Mouse (Mus musculus) neural tube, embryonic 10.5 days (tissue): ENCODE data around the gene Dnaja3.

ENCODE experiments used
- DNase-seq: peaks from one replicate; pipeline ENCODE4 v3.0.0-alpha.2; 2017; ENCODE audit warnings: low spot score; ENCODE audit errors: extremely low spot score

Gene Dnaja3

GRCm38 (mm10) chr16:4641119-4641838 lies 1.5 kb downstream of the Dnaja3 start:
- DNase-seq = no peak

- peak; percentile 46 for DNase-seq
Measured at GRCm38 (mm10) chr16:4642190-4642589, 2.4 kb downstream of the Dnaja3 start.

GRCm38 (mm10) chr16:4642937-4643336 lies 3.1 kb downstream of the Dnaja3 start:
- DNase-seq = no peak

- DNase-seq = no peak
Measured at GRCm38 (mm10) chr16:4643670-4644419, 4.1 kb downstream of the Dnaja3 start.

GRCm38 (mm10) chr16:4645867-4646266 lies 6.1 kb downstream of the Dnaja3 start:
- no peak for DNase-seq

GRCm38 (mm10) chr16:4646831-4647230 lies 7.0 kb downstream of the Dnaja3 start:
- DNase-seq = no peak

- no peak for DNase-seq
Measured at GRCm38 (mm10) chr16:4647651-4648141, 7.9 kb downstream of the Dnaja3 start.

GRCm38 (mm10) chr16:4648416-4649023 lies 8.7 kb downstream of the Dnaja3 start:
- no peak for DNase-seq

- DNase-seq = no peak
Measured at GRCm38 (mm10) chr16:4649211-4649610, 9.4 kb downstream of the Dnaja3 start.

GRCm38 (mm10) chr16:4649692-4650091 lies 9.9 kb downstream of the Dnaja3 start:
- no peak for DNase-seq

- no peak for DNase-seq
Measured at GRCm38 (mm10) chr16:4650161-4650560, 10.4 kb downstream of the Dnaja3 start.

GRCm38 (mm10) chr16:4651081-4651480 lies 11.3 kb downstream of the Dnaja3 start:
- no peak for DNase-seq

GRCm38 (mm10) chr16:4651624-4652023 lies 11.8 kb downstream of the Dnaja3 start:
- peak; percentile 55 for DNase-seq

GRCm38 (mm10) chr16:4652707-4653416 lies 13.1 kb downstream of the Dnaja3 start:
- DNase-seq = no peak

GRCm38 (mm10) chr16:4654706-4655105 lies 14.9 kb downstream of the Dnaja3 start:
- no peak for DNase-seq

GRCm38 (mm10) chr16:4655251-4655734 lies 15.5 kb downstream of the Dnaja3 start:
- no peak for DNase-seq

- DNase-seq = no peak
Measured at GRCm38 (mm10) chr16:4655764-4656570, 16.2 kb downstream of the Dnaja3 start.

- DNase-seq = no peak
Measured at GRCm38 (mm10) chr16:4656571-4657081, 16.8 kb downstream of the Dnaja3 start.

GRCm38 (mm10) chr16:4658781-4659245 lies 19.0 kb downstream of the Dnaja3 start:
- DNase-seq = peak; percentile 84

- DNase-seq = no peak
Measured at GRCm38 (mm10) chr16:4659326-4659725, 19.5 kb downstream of the Dnaja3 start.
